23 mouse cellular contexts compared by ENCODE assay signal in the genomic region with DNA sequence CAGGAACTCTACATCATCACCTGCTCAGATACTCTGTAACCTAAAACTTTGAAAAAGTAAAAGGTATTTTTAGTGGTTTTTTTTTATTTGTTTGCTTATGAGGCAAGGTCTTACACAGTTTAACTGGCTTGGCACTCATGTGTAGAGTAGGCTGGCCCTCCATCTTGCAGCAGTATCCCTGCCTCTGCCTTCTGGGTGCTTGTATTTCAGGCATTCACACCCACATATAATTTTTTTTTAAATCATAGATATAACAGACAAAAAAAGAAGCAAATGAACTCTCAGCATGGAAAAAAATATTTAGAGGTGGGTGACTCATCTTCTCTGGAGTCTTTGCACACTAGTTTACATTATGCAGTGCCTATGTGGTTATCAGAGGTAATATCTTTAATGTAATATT. TPM values are rescaled to one million over a fixed set of nuclear protein-coding genes. Genes with fewer than 3 reads are reported as not detected.
DNase-seq lines count a peak whose midpoint lies in the region; ATAC-seq lines count a peak whose summit lies in the region.
"Had no signal": no experiment of that assay in that cellular context is flagged by ENCODE, and none has a peak within 500 bp of the region (broad histone marks: within the 10 kb centered on the region; RNA-seq: fewer than 3 reads in every experiment).

No protein-coding gene starts in this region.

- intact Hi-C loops in left cerebral cortex, postnatal 4 days (cut with DNase I): no loop called here

- ATAC-seq in erythroblast, adult 5-6 weeks (replicated peaks; ENCODE audit: low FRiP score, poor library complexity, severe bottlenecking): no peak
- ATAC-seq: activated CD4-positive, CD25-positive, alpha-beta regulatory T cell, adult 4 months; forebrain, embryonic 14.5 days; forebrain, postnatal 0 days; hindbrain, embryonic 16.5 days had no signal

- DNase-seq in layer of hippocampus, adult 9-11 months: peak; percentile 10
- no peak for DNase-seq in layer of hippocampus, adult 18-20 months (ENCODE audit: low spot score in 2 of 2)
- DNase-seq in left cerebral cortex, adult 9 months (ENCODE audit: low spot score in 2 of 2): peak; percentile 33 to 37
- DNase-seq in left cerebral cortex, postnatal 4 days: no peak
- DNase-seq in right cerebral cortex, postnatal 36 days (ENCODE audit: low spot score in 2 of 2): peak; percentile 11 to 48
- DNase-seq in right cerebral cortex, postnatal 4 days: no peak
- peak; percentile 68 for DNase-seq in telencephalon, adult 2 months (ENCODE audit: low read depth, low spot score)
- DNase-seq: adrenal gland, adult 8-10 months; adrenal gland, postnatal 25 days; cerebellum, adult 18-20 months; cerebellum, adult 9-10 months; cerebellum, postnatal 14 days; forebrain, postnatal 0 days; gastrocnemius, postnatal 25 days; heart, adult 18-20 months; heart, postnatal 10 days; heart, postnatal 36 days had no signal

RNA-seq across cellular contexts. Expression of gene Pth, which starts 9.7 kb away (rescaled TPM):
- not detected for total RNA-seq in layer of hippocampus, adult 18-20 months (2021)
- total RNA-seq in left cerebral cortex, postnatal 4 days (2021): not detected
- not detected in 2 replicates for total RNA-seq in erythroblast, adult 5-6 weeks (2015; ENCODE audit: low replicate concordance)
- not detected in 2 replicates for total RNA-seq in erythroblast, adult 5-6 weeks (2017; ENCODE audit: low replicate concordance)
- total RNA-seq: adrenal gland, adult 8-10 months; adrenal gland, postnatal 25 days; ES-E14; forebrain, postnatal 0 days; gastrocnemius, adult 8-10 months; gastrocnemius, postnatal 25 days; heart, adult 18-20 months; heart, postnatal 10 days; heart, postnatal 36 days had no signal

RNA-seq across cellular contexts. Expression of gene Btbd10, which starts 28.9 kb away (rescaled TPM):
- 10 to 100 TPM; 60.5 to 62.9 TPM for total RNA-seq in layer of hippocampus, adult 18-20 months (2021)
- total RNA-seq in left cerebral cortex, postnatal 4 days (2021): 10 to 100 TPM; 71.1 to 75.8 TPM
- 9.2 and 10.2 TPM in 2 replicates for total RNA-seq in erythroblast, adult 5-6 weeks (2015; ENCODE audit: low replicate concordance)
- 10.6 and 11.5 TPM in 2 replicates for total RNA-seq in erythroblast, adult 5-6 weeks (2017; ENCODE audit: low replicate concordance)

Comparison
In these comparisons a context has a peak if more than half of its experiments do, and no peak if none do; other contexts are left out.
1. DNase-seq: peak in layer of hippocampus, adult 9-11 months (single experiment), left cerebral cortex, adult 9 months (2 of 2), right cerebral cortex, postnatal 36 days (2 of 2) and telencephalon, adult 2 months (single experiment); none in layer of hippocampus, adult 18-20 months (0 of 2), left cerebral cortex, postnatal 4 days (single experiment) and right cerebral cortex, postnatal 4 days (single experiment).
2. RNA of gene Btbd10, which starts 28.9 kb away (total RNA-seq): 71.1 to 75.8 TPM in left cerebral cortex, postnatal 4 days and 60.5 to 62.9 TPM in layer of hippocampus, adult 18-20 months; 9.2 to 11.5 TPM in erythroblast, adult 5-6 weeks; every median in the first group is over 4 times any median in the second.